8 mouse cellular contexts compared by ENCODE assay signal in the genomic region with DNA sequence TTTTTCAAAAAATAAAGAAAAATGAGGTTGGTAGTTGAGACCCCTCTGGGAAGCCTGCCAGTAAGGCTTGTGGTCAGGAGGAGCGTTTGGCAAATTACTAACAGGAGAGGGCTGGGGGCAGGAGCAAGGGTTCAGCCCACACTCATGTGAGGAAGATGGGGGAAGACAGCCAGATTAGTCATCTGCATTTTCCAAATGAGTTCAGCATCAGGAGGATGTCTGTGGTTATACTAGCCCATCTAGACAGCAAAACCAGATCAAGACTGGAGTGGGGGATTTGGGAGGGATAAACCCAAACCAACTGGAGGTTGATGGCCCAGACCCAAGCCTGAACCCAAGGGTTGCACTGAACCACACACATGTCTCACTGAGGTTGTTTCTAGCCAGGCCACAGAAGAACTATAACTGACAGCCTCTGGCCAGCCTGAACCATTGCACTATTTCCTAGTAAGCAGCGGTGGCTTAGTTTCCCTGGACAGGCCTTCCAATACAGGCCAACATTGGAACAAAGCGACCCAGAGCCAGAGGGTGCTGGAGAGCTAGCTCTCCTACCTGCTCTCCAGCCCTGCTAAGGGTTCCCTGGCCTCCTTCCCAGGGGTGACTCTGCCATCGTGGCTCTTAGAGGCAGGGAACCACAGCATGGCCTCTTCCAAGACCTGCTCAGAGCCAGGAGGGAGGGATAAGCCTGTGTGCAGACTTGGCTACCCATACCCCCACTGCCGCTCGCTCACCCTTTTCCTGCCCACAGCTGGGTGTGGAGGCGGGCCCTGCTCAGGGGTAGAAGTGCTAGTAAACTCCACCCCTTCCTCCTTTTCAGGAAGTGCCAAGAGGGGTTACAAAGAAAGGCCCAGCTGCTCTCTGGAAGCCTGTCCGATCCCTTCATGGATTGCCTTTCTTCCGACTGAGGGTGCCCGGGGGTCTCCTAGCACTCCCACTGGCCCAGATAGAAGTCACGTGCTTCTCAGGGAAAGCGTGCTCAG. TPM values are rescaled to one million over a fixed set of nuclear protein-coding genes. Genes with fewer than 3 reads are reported as not detected.
DNase-seq lines count a peak whose midpoint lies in the region; ATAC-seq and TF ChIP-seq lines count a peak whose summit lies in the region.

No protein-coding gene starts in this region.

- DNase-seq in CD4-positive, CD25-positive, alpha-beta regulatory T cell, adult 2 months (ENCODE audit: low read depth, low spot score): peak; percentile 87
- DNase-seq in NIH3T3 (ENCODE audit: low read depth): peak; percentile 99
- peak; percentile 38 for DNase-seq in gastrocnemius, adult 18-20 months (ENCODE audit: low spot score)
- DNase-seq in intestine, embryonic 14.5 days (ENCODE audit: low spot score): no peak
- peak; percentile 70 for DNase-seq in liver, postnatal 0 days
- DNase-seq in spleen, postnatal 36 days (ENCODE audit: low spot score in 2 of 2): peak; percentile 88 to 90
- no peak for DNase-seq in left cerebral cortex, postnatal 14 days (ENCODE audit: low spot score in 2 of 2)
- DNase-seq in c-Kit-positive CD71-positive TER-119-positive erythroid progenitor cells, embryonic 14.5 days (ENCODE audit: low spot score): no peak

- no peak for TF ChIP-seq CTCF in liver, postnatal 0 days (IDR thresholded peaks at IDR 0.05; ENCODE audit: low read depth)

- H3K36me3 ChIP-seq in intestine, embryonic 14.5 days (ENCODE audit: control insufficient read depth, insufficient read depth, low read length): no peaks in the 10 kb centered on the region
- H3K36me3 ChIP-seq in liver, postnatal 0 days (replicated peaks; ENCODE audit: insufficient read depth, low read length): no peaks in the 10 kb centered on the region

- WGBS in intestine, embryonic 14.5 days: 66% methylated on average over 12 of the region's 12 CpGs
- WGBS in liver, postnatal 0 days (ENCODE audit: insufficient replicate concordance): 27% methylated on average over 12 of the region's 12 CpGs

- no peaks in the 10 kb centered on the region for H3K27me3 ChIP-seq in intestine, embryonic 14.5 days (replicated peaks; ENCODE audit: control insufficient read depth, insufficient read depth, low read length)
- no peaks in the 10 kb centered on the region for H3K27me3 ChIP-seq in liver, postnatal 0 days (ENCODE audit: insufficient read depth, low read length)

- no peak overlapping the region for H3K4me3 ChIP-seq in intestine, embryonic 14.5 days (ENCODE audit: low read depth, low read length)
- H3K4me3 ChIP-seq in liver, postnatal 0 days (ENCODE audit: low read depth, low read length): peak overlapping the region; percentile 9; the same call in 1 of the 2 replicates

- no peak overlapping the region for H3K9ac ChIP-seq in intestine, embryonic 14.5 days (ENCODE audit: low read length)
- H3K9ac ChIP-seq in liver, postnatal 0 days (replicated peaks): peak overlapping the region; percentile 63

- H3K4me1 ChIP-seq in intestine, embryonic 14.5 days (replicated peaks; ENCODE audit: control insufficient read depth, insufficient read depth, low read length): 0 out of 2 replicates have a peak, but pooled peaks cover 19% of the 10 kb centered on the region
- H3K4me1 ChIP-seq in liver, postnatal 0 days (ENCODE audit: insufficient read depth): peaks cover 24% of the 10 kb centered on the region

- H3K4me2 ChIP-seq in intestine, embryonic 14.5 days (ENCODE audit: low read length): no peak overlapping the region
- H3K4me2 ChIP-seq in liver, postnatal 0 days (ENCODE audit: low read depth, low read length): peak overlapping the region; percentile 62

- peak overlapping the region; percentile 40; the same call in 1 of the 2 replicates for H3K27ac ChIP-seq in intestine, embryonic 14.5 days (ENCODE audit: low read depth)
- H3K27ac ChIP-seq in liver, postnatal 0 days (ENCODE audit: low read depth): peak overlapping the region; percentile 78

- intact Hi-C loops in left cerebral cortex, postnatal 14 days (cut with DNase I): no loop called here

- TF ChIP-seq EP300 in liver, postnatal 0 days (IDR thresholded peaks at IDR 0.05; ENCODE audit: low read depth): no peak

- ATAC-seq in intestine, embryonic 14.5 days (replicated peaks; ENCODE audit: low FRiP score, low TSS enrichment, low read depth): no peak
- ATAC-seq in liver, postnatal 0 days: peak; percentile 70

- no peaks in the 10 kb centered on the region for H3K9me3 ChIP-seq in intestine, embryonic 14.5 days (ENCODE audit: control insufficient read depth, low read length)
- H3K9me3 ChIP-seq in liver, postnatal 0 days (ENCODE audit: low read length): no peaks in the 10 kb centered on the region

RNA-seq across cellular contexts. Expression of a gene that starts 5.2 kb away (rescaled TPM):
- total RNA-seq in gastrocnemius, adult 18-20 months (2021): 10 to 100 TPM; 11.5 to 13.2 TPM
- 17.9 and 21.6 TPM in 2 replicates for polyA plus RNA-seq in intestine, embryonic 14.5 days (2014; fragmentation: Nextera tagmentation; extraction: Ambion mirVana)
- polyA plus RNA-seq in liver, postnatal 0 days (2015; fragmentation: Nextera tagmentation; extraction: Ambion mirVana): 2.6 and 3.4 TPM in 2 replicates
- total RNA-seq in left cerebral cortex, postnatal 14 days (2021): 10 to 100 TPM; 10.1 to 12.2 TPM

RNA-seq across cellular contexts. Expression of a gene that starts 11.5 kb away (rescaled TPM):
- under 1 TPM; 0.30 to 0.66 TPM for total RNA-seq in gastrocnemius, adult 18-20 months (2021)
- 43.8 and 49.3 TPM in 2 replicates for polyA plus RNA-seq in intestine, embryonic 14.5 days (2014; fragmentation: Nextera tagmentation; extraction: Ambion mirVana)
- polyA plus RNA-seq in liver, postnatal 0 days (2015; fragmentation: Nextera tagmentation; extraction: Ambion mirVana): 19.8 and 23.7 TPM in 2 replicates
- 1 to 10 TPM; 2.2 to 3.5 TPM for total RNA-seq in left cerebral cortex, postnatal 14 days (2021)

RNA-seq across cellular contexts. Expression of a gene that starts 20.4 kb away (rescaled TPM):
- total RNA-seq in gastrocnemius, adult 18-20 months (2021): 10 to 100 TPM; 39.6 to 40.1 TPM
- 580 and 583 TPM in 2 replicates for polyA plus RNA-seq in intestine, embryonic 14.5 days (2014; fragmentation: Nextera tagmentation; extraction: Ambion mirVana)
- polyA plus RNA-seq in liver, postnatal 0 days (2015; fragmentation: Nextera tagmentation; extraction: Ambion mirVana): 223 and 249 TPM in 2 replicates
- total RNA-seq in left cerebral cortex, postnatal 14 days (2021): 10 to 100 TPM; 73.7 to 81.1 TPM

RNA-seq across cellular contexts. Expression of a gene that starts 54.9 kb away (rescaled TPM):
- total RNA-seq in gastrocnemius, adult 18-20 months (2021): 1 to 10 TPM; 1.0 to 1.1 TPM
- 12.2 and 13.8 TPM in 2 replicates for polyA plus RNA-seq in intestine, embryonic 14.5 days (2014; fragmentation: Nextera tagmentation; extraction: Ambion mirVana)
- polyA plus RNA-seq in liver, postnatal 0 days (2015; fragmentation: Nextera tagmentation; extraction: Ambion mirVana): 6.8 and 6.9 TPM in 2 replicates
- total RNA-seq in left cerebral cortex, postnatal 14 days (2021): 10 to 100 TPM in 1 of 2 experiments, 1 to 10 TPM in 1; 9.7 to 10.3 TPM

RNA-seq across cellular contexts. Expression of a gene that starts 55.1 kb away (rescaled TPM):
- 10 to 100 TPM; 39.9 to 46.1 TPM for total RNA-seq in gastrocnemius, adult 18-20 months (2021)
- polyA plus RNA-seq in intestine, embryonic 14.5 days (2014; fragmentation: Nextera tagmentation; extraction: Ambion mirVana): 67.3 and 71.8 TPM in 2 replicates
- 29.3 and 30.7 TPM in 2 replicates for polyA plus RNA-seq in liver, postnatal 0 days (2015; fragmentation: Nextera tagmentation; extraction: Ambion mirVana)
- 10 to 100 TPM; 84.2 to 85.9 TPM for total RNA-seq in left cerebral cortex, postnatal 14 days (2021)

Comparison
In these comparisons a context has a peak if more than half of its experiments do, and no peak if none do; other contexts are left out.
1. DNase-seq: peak in CD4-positive, CD25-positive, alpha-beta regulatory T cell, adult 2 months (single experiment), NIH3T3 (single experiment), gastrocnemius, adult 18-20 months (single experiment), liver, postnatal 0 days (single experiment) and spleen, postnatal 36 days (2 of 2); none in intestine, embryonic 14.5 days (single experiment), left cerebral cortex, postnatal 14 days (0 of 2) and c-Kit-positive CD71-positive TER-119-positive erythroid progenitor cells, embryonic 14.5 days (single experiment).